Mouse (Mus musculus): ENCODE data around the gene Atg4b.
A peak's percentile ranks its signal among the peaks of the same experiment; 100 is the strongest.
"Not testable (repeated sequence)": the region's sequence is repeated elsewhere in the genome, so short reads cannot be mapped to it uniquely, and the experiment has no call there.

Gene Atg4b

GRCm38 (mm10) chr1:93756154-93756553 is 4.9 kb downstream of the Atg4b start:
- no peak for DNase-seq (ENCODE audit: low read depth)

GRCm38 (mm10) chr1:93760076-93760475 is 8.8 kb downstream of the Atg4b start:
- peak; percentile 53 for DNase-seq (ENCODE audit: low read depth)

GRCm38 (mm10) chr1:93763531-93763930 is 12.2 kb downstream of the Atg4b start:
- DNase-seq (ENCODE audit: low read depth), result not testable (repeated sequence)

DNA sequence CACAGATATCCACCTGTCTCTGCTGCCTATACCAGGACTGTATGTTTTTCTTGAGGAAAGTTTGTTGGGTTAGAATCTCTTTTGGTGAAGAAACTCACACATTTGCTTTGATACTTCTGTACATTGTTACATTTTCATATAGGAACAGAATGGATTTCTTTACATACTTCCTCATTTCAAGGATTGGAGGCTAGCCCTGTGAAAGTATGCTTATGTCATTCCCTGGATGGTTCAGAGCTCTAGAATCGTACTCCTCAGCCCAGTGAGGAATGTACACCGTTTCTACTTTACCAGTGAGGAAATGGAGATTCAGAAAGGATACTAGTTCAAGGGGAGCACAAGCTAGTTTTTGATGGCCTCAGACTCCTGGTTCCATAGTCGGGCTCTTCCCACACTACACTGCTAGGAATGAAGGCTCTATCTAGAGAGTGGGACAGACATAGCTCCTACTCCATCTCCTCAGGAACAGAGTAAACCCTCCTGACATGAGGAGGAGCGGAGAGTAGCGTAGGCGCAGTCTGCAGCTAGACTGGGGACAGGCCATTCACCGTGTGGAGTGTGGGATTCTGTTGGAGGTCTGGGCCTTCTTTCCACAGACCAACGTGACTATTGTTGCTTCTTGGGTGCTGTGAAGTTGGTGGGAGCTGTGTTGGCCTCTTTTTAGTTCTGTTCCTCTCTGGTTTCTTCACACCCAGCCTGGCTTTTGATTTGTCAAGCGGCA is 13.7 kb downstream of the Atg4b start:
- no peak for DNase-seq (ENCODE audit: low read depth)

DNA sequence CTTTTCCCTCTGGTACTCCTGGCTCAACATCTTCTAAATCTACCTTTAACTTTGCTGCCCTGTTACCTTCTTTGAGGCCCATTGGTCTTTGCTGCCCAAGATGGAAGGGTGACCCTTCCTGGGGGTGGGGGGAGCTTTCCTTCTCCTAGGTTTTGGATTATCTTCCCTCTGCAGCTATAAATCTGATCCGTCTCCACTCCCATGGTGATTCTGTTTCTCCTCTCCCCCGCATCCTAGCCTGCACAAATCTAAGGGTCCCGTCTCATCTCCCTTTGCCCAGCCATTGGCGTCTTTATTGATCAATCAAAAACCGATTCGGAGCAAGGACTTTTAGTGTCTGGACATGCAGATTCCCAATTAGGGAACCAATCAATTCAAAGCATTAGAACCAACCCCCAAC is 16.3 kb downstream of the Atg4b start:
- no peak for DNase-seq (ENCODE audit: low read depth)

GRCm38 (mm10) chr1:93769901-93770300 is 18.6 kb downstream of the Atg4b start:
- DNase-seq (ENCODE audit: low read depth), result no peak

- DNase-seq (ENCODE audit: low read depth), result no peak
These were observed 25.4 kb downstream of the Atg4b start for GRCm38 (mm10) chr1:93776686-93777085.

DNA sequence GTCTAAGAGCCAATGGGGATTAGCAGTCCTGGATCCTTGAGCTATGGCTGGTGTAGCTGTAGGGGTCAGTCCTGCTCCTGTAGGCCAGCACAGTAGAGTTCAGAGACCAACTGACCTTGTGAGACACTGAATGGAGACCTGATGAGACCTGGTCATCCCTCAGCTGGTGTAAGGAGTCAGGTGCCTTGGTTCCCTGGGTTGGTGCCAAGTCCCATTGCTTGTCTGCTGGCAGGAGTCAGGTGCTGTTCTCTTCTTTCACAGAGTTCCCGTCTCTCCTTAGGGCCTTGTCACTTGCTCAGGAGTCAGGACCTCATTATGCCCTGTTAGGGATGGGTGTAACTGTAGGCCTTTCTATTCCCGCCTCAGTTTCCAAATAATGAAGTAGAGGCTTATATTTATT is 35.6 kb downstream of the Atg4b start:
- no peak for DNase-seq (ENCODE audit: low read depth)

DNA sequence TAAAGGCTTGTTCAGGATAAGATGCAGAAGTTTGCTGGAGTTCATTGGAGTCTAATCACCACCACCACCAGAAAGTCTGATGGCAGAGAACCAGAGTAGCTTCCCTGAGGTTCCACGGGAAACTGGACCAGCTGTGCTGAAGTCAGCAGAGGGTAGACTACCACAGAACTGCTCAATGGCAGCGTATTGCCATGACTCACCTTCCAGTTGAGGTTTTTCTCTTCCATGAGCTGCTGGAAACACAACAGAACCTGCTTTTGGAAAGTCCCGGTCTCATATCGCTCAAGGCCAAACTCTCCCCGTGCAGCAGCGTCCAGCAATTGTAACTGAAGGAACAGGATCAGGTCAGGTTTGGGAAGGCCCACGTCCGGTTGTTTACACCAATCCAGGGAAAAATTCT is 43.2 kb downstream of the Atg4b start:
- DNase-seq (ENCODE audit: low read depth), result peak; percentile 60

GRCm38 (mm10) chr1:93795886-93796285 is 44.6 kb downstream of the Atg4b start:
- no peak for DNase-seq (ENCODE audit: low read depth)

DNA sequence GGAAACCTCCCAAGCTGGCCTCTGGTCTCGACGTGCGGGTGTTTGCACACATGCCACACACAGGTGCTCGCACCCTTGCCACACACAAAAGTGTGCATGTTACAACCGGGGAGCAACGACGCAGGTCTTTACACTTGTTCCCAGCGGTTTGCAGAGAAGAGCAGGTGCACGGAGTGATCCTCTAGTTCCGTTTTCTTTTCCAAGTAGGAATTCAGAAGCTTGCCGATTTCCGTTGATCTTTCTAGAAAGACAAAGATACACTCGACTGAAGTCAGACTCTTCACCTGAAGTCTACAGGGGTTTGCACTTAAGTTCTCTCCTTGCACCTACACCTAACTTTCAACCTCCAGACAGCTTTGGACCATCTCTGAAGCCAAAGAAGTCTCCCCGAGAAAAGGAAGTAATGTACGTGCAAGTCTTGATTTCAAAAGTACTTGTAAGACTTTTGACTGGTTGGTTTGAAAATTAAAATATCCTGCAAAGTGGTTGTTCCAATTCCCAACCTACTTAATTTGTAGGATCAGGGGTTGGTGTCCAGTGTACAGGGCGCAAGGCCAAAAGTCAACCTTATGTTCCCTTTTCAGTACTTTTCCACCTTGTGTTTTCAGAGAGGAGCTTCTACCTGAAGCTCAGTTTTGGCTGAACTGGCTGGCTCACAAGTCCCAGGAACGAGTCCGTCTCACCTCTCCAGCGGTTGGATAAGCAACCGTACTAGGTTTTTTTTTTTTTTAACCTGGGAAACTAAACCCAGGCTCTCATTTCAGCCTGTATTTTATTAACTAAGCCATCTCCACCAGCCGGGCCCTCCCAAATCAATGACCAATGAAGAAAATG is 49.6 kb downstream of the Atg4b start:
- peak; percentile 49 for DNase-seq (ENCODE audit: low read depth)

- peak; percentile 99 for DNase-seq (ENCODE audit: low read depth)
These were observed 50.5 kb downstream of the Atg4b start, which contains the start of gene Dtymk for GRCm38 (mm10) chr1:93801741-93802238. TSS of gene Dtymk (minus strand) at chr1:93801934.

DNA sequence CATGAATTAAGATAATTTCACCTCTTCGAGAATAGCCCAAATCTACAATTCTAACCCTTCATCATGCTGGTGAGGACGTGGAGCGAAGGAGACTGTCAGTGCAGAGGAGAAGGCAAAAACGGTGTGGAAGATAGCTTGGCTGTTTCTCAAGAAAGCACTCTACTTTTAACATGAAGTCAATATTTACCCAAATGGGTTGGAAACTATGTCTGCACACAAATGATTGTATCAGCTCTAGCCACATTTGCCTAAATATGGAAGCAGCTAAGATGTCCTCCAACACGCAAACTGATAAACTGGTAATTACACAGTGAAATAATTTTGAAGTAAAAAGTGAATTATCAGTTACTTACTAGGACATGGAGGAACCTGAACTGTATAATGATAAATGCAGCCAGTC is 51.5 kb downstream of the Atg4b start:
- DNase-seq (ENCODE audit: low read depth), result peak; percentile 73

- peak; percentile 97 for DNase-seq (ENCODE audit: low read depth)
These were observed 52.5 kb downstream of the Atg4b start, which contains the start of gene Ing5 for GRCm38 (mm10) chr1:93803556-93804507. TSS of gene Ing5 (plus strand) at chr1:93803965.

- DNase-seq (ENCODE audit: low read depth), result no peak
These were observed 53.5 kb downstream of the Atg4b start for GRCm38 (mm10) chr1:93804818-93805217.

DNA sequence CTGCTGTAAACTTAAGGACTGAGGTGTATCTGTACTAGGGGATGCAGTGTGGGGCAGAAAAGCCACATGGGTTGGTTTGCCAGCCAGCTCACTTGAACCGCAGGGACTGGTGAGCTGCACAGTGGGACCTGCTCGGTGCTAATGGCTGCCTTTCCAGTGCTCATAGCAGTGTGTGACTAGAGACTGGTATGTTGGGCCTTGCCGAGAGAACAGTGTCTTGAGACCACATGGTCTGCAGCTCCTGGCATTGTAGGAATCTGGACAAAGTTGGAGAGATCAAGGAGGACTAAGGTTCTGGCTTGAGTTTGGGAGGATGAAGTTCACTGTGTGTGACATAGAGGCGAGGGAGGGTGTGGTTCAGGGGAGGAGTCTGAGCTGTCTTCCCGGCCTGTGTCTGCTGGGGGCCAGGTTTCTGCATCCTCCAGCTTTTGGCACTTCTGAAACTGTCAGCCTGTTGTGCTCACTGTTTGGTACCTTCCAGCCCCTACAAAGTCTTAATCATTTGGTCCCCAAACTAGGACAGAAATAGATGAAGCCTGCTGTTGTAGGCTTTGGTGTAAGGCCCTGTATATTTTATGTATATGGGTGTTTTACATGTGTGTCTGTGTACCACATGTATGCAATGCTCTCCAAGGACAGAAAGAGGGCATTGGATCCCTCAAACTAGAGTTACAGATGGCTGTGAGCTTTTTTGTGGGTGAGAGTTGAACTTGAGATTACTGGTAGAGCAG is 54.1 kb downstream of the Atg4b start:
- peak; percentile 42 for DNase-seq (ENCODE audit: low read depth)

DNA sequence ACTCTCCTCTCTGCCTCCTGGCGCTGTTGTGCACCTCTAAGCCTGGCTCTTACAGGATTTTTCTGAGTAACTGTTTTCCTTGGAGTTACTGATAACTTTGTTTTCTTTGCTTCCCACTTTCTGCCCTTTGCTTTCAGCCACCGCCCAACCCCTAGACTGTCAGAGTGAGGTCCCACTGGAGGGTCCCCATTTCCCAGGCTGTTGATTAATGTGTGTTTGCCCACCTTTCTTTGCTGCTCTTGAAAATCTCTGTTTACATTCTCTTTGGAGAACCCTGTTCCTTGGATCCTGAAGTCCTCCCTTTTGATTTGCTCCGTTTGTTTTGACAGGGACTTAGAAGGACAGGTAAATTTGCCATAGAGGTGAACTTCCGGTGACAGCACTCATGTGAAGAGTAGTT is 57.6 kb downstream of the Atg4b start:
- no peak for DNase-seq (ENCODE audit: low read depth)

- DNase-seq (ENCODE audit: low read depth), result no peak
These were observed 58.7 kb downstream of the Atg4b start for GRCm38 (mm10) chr1:93810011-93810410.

GRCm38 (mm10) chr1:93811495-93812039 is 60.3 kb downstream of the Atg4b start:
- peak; percentile 44 for DNase-seq (ENCODE audit: low read depth)

DNA sequence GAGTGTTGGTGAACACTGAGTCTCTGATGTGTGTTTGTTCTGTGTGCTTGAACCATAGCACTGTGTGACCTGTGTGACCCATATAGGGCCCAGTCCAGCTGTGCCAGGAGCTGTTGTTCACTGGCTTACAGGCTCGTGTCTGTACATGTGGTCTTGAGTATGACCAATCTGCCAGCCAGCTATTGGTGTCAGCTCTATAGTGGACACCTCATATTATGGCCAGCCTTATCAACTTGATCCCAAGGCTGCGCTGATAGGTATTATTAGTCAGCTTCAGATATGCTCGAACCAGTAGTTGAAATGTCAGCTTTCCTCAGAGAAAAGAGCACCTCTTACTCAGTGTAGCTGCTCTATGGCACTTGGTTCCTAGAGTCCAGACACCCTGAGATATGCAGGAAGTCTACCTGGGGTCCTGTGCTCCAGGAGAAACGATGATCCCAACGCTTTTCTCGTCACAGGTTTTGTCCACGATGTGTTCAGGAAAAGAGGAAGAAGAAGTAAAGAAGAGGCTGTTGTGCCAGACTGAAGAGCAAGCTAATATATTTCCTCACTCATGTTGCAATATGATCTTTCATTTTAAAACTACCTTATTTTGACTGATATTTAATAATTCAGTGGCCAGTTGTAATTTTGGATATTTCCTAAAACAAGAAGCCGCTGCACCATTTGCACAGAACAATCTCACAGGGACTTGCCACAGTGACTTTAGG is 66.7 kb downstream of the Atg4b start:
- no peak for DNase-seq (ENCODE audit: low read depth)

Measured in 416B (cell line).